Mouse (Mus musculus) embryonic fibroblast, embryonic 13.5 days (primary cell): ENCODE measurements at regions not wholly inside any gene's neighbourhood (a gene's known extent, or its start where the extent isn't known, plus 50 kb on each side); places are given as distances from the start of the nearest gene placed in this dataset.

Source experiments
- CTCF ChIP-seq: IDR thresholded peaks from 2 replicates; pipeline ENCODE4 v1.5.1; 2011; ENCODE audit warnings: mild to moderate bottlenecking, control low read depth, low read length, moderate library complexity, borderline replicate concordance; ENCODE audit not compliant: insufficient read depth
- POLR2A ChIP-seq: IDR thresholded peaks from 2 replicates; pipeline ENCODE4 v1.6.1; 2011; ENCODE audit warnings: low read depth, mild to moderate bottlenecking, control low read depth, low read length, moderate library complexity

DNA sequence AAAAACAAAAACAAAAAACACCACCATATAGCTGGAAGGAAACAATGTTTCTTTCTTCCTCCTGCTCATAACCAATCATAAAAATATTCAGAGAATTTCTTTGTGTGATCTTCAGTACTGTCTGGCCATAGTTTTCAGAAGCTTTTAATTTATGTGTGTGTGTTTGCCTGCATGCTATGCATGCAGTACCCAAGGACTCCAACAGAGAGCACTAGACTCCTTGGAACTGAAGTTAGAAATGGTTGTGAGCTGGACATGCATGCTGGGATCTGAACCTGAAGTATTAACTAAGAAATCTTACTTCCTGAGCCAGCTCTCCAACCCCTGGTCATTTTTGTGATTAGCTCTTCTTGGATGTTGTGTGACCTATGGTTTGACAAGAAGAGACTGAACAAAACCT lies 664.7 kb upstream of the 4930452B06Rik start:
- no peak for TF ChIP-seq CTCF
- TF ChIP-seq POLR2A, result no peak
